Mouse (Mus musculus) neural tube, embryonic 10.5 days (tissue): ENCODE results near the gene Nol12.

Experiments
- DNase-seq: peaks from one replicate; pipeline ENCODE4 v3.0.0-alpha.2; 2017; ENCODE audit warnings: low spot score; ENCODE audit errors: extremely low spot score

The Nol12 gene

GRCm38 (mm10) chr15:78948152-78948725 lies 13.5 kb downstream of the Nol12 start:
- DNase-seq, result peak; percentile 35

GRCm38 (mm10) chr15:78948883-78949282 lies 14.2 kb downstream of the Nol12 start:
- no peak for DNase-seq

GRCm38 (mm10) chr15:78955663-78956062 lies 20.9 kb downstream of the Nol12 start:
- DNase-seq, result no peak

DNA sequence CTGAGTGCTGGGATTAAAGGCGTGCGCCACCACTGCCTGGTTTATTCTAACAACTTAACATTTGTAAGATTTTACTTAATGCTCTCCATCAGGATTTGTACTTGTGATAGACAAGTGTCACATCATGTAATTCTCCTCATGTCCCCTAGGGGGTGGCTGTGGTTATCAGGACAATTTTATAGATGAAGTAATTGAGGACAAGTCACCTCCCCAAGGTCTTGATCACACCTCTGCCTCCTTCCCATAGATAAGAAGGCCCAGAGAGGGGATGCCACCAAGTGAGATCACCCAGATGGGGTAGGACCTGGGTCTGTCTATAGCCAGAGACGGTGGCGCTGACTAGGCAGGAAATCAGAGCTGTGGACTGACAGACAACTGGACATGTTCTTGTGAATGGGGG lies 21.6 kb downstream of the Nol12 start:
- no peak for DNase-seq

DNA sequence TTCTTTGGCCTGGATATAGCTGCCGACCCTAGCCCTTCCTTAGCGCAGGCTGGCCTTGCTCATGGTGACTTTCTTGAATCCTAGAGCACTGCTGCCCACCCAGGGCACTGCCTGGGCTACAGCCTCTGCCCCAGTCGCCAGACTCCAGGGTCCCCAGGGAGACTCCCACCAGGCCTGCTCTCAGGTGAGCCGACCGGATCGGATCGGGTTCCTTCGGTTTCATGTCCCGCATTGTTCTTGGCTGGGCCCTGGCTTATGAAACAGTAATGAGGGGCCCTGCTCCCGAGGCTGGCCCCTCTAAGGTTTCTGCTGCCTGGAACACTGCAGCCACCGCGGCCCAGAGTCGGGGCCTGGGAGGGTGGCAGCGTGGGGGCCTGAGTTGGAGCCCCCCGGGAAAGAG lies 22.3 kb downstream of the Nol12 start:
- DNase-seq, result no peak

DNA sequence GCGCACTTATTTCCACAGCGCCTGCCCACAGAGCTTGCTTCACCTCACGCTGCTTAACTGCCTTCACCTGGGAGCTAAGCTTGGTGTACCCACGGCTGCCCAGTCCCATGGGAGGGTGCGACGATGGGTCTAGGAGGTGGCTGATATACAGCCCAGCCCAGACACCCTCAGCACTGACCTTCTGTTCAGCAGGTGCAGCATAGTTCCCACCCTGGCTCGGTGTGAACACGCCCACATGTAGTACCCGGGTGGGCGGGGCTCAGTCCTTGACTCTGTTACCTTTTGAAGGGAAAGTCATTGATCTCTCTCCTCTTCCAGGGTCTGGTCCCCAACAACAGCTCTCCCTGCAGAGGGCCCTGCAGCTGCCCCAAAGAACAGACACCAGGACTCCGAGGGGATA lies 24.8 kb downstream of the Nol12 start:
- DNase-seq, result no peak

GRCm38 (mm10) chr15:78960088-78960487 lies 25.4 kb downstream of the Nol12 start:
- no peak for DNase-seq

DNA sequence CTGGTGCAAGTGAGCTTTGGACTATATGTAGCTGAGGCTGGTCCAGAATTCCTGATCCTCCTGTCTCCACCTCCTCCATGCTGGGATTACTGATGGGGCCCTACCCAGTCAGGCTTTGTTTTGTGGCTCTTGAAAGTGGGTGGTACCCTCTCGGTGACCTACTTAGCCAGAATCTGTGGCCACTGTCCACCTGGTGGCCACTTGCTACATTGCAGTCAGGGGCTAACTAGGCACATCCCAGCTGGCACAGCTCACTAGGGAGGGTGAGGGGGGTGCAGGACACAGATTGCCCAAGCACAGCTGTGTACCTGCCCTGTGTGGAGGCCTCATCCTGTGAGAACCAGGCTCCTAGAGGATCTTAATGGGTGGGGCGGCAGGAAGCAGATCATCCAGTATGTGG lies 28.2 kb downstream of the Nol12 start:
- peak; percentile 63 for DNase-seq

- DNase-seq, result no peak
Observed at GRCm38 (mm10) chr15:78971626-78972025, 36.9 kb downstream of the Nol12 start.

- DNase-seq, result no peak
Observed at GRCm38 (mm10) chr15:78973950-78974349, 39.2 kb downstream of the Nol12 start.

DNA sequence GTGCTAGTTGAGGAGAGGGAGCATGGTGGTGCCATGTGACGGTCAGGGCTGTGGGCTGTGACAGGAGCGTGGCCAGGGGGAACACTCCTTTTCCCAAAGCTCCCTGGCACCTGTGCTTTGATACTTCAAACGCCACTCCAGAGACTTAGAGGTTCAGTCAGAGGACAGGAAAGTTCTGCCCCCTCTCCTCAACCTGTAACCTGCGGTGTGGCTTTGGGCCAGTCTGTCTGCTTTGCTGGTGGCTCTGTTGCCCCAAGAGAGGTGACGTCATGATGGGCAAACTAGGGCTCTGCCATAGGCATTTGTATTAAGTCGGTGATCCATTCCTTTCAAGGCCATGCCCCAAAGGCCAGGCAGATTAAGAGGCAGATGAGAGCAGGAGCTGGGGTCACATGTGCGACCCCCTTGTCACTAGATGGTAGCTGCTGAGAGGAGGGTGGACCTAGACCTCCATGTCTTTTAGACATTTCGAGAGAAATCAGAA lies 43.0 kb downstream of the Nol12 start:
- DNase-seq, result no peak

GRCm38 (mm10) chr15:78978875-78979274 lies 44.1 kb downstream of the Nol12 start:
- peak; percentile 37 for DNase-seq

GRCm38 (mm10) chr15:78980084-78980483 lies 45.4 kb downstream of the Nol12 start:
- DNase-seq, result no peak

DNA sequence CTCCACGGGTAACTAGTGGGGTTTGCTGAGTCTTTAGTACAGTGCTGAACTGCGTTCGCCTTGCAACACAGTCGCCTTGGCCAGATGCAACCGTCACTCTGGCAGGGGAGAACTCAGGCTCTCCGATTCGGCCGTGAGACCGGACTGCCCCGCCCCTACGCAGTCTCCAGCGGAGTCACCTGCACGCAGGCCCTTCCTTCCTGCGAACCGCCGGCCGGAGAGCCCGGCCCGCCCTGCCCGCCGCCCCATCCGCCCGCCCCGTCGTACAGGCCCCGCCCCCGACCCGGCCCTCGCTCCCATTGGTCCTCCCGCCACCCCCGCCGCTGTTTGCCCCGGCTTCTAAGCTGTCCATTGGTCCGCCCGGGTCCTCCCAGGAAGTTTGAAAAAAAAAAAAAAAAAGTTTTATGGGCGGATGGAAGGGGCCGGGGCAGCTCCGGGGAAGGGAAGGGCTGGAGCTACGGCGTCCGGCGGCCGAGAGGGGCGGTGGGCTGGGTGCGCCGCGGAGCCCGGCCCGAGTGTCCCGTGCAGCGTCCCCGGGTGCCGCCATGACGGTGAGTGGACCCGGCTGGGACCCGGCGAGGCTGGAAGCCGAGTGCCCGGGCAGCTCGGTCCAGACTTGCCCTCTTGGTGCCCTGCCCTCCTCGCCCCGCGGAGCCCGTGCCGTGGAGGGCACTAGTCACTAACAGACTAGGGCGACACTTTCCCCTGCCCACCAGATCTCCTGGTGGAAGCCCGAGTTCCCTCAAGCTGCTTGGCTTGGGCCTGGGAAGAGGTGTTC lies 48.1 kb downstream of the Nol12 start:
- DNase-seq, result peak; percentile 88

DNA sequence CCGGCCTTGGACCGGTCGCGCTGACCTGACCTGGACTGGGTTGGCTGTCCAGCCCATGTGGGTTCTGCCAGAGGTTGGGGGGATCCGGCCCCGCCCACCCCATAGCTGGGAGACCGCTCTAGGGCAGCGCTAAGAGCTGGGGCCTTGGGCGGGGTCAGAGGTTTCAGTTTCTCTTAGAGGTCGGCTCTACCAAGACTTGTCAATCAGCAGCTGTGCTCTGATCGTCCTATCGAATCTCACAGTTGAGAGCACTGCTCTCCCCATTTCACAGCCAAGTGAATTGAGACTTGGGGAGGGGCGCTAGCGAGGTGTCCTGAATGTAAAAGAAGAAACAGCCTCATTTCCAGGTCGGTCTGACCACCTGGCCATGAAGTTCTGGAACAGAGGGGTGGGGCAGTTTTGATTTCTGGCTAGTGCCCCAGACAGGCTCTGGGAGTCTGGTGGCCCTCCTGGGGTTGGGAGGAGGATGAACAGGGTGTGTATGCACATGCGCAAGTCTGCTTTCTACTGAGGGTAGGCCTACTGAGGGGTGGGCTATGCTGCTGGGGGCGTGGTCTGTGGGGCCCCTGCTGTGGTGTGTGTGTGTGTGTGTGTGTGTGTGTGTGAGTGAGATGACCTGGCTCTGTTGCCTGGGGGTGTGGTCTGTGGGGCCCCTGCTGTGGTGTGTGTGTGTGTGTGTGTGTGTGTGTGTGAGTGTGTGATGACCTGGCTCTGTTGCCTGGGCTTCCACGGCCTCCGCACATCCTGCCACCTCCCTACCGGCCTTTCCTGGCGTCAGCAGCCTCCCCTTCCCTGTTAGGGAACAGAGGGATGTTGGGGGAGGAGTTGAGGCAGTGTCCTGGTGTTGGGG lies 48.9 kb downstream of the Nol12 start:
- DNase-seq, result peak; percentile 57

- no peak for DNase-seq
Observed at GRCm38 (mm10) chr15:78984286-78984778, 49.6 kb downstream of the Nol12 start.

DNA sequence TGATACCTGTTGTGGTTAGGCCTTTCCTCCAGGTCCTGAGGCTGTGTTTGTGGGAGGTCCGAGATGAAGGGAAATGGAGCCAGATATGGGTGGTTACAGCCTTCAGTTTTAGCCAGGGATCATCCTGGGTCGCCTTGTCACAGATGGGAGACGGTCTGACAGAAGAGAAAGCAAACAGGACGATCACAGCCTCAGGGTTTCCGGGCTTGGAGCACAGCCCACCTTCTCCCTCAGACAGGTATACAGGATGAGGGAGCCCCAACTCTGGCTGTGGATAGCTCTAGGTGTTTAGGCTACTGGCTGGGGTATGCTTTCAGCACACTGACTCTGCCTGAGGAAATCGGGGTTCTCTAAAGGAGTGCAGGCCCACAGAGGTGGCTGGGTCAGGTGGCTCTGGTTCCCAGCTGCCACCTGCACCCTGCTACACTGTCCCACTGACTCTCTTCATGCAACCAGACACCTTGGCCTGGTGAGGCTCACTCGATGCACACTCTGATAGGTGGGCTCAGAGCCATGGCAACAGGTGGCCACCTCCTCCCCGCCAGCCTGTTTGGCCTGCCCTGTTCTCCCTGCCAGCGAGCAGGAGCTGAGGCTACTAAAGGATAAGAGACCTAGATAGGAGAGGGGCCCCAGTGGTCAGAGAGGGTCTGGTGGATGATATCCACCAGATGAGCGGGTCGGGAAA lies 51.9 kb downstream of the Nol12 start:
- no peak for DNase-seq

- no peak for DNase-seq
Observed at GRCm38 (mm10) chr15:78988499-78988971, 53.8 kb downstream of the Nol12 start.

DNA sequence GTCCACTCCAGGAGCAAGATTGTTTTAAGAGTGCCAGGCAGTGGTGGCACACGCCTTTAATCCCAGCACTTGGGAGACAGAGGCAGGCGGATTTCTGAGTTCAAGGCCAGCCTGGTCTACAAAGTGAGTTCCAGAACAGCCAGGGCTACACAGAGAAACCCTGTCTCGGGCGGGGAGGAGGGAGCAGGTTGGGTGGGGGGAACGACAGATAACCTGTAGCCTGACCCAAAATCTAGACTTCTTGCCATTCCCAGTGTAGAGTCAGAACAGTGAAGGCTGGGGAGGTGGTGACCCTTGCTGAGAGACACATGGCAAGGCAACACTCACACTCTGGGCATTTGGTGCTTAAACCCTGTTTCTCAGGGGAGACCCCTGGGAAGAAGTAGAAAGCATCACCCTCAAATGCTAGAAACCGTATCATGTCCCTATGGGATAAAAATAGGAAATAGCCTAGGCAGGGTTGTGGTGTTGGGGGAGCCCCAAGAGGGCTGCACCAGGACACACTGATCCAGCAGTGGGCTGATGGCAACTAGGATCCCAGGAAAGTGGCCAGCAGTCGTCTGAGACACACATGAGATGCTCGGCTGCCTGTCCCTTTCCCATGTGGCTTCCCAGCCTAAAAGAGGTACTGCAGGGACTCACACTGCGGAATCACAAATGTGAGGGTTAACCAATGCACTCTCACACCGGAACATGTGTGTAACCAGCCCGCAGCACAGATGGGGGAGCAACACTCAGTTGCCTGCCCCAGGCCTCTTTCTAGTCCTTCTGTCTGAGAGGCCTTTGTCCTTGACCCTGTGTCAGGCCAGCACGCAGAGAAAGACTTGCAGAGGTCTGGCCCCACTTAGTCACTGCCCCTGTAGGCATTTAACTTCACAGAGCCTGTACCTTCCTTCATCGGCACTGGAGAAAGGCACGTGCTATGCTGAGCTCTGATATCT lies 54.7 kb downstream of the Nol12 start:
- no peak for DNase-seq

DNA sequence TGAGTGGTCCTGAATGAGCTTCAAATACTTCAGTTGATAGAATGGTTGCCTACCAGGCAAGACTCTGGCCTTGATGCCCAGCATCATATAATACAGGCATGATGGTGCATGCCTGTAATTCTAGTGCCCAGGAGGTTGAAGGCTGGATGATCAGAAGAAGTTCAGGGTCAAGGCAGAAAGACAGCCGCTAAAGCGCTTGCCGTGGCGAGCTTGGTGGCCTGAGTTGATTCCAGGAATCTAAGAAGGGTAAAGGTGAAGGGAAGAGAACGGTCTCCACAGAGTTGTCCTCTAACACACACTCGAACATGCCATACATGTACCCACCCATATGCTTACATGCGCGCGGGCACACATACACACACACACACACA lies 55.3 kb downstream of the Nol12 start:
- no peak for DNase-seq
